Mouse (Mus musculus): ENCODE measurements at regions not wholly inside any gene's neighbourhood (a gene's known extent, or its start where the extent isn't known, plus 50 kb on each side); places are given as distances from the start of the nearest gene placed in this dataset.

- no peaks in the 10 kb centered on the region for H3K27me3 ChIP-seq (replicated peaks)
- no peak overlapping the region for H3K4me2 ChIP-seq (ENCODE audit: insufficient read depth, low read depth, poor library complexity, severe bottlenecking)
- H3K79me2 ChIP-seq (replicated peaks; ENCODE audit: control insufficient read depth, extremely low read depth, insufficient read depth, poor library complexity, severe bottlenecking), result no peaks in the 10 kb centered on the region
- H3K4me3 ChIP-seq (replicated peaks in 1 of 3; ENCODE audit: low read depth in 2 of 3, low read length in 2 of 3, poor library complexity in 1 of 3), result no peak overlapping the region
- peaks cover 95% of the 10 kb centered on the region for H3K9me3 ChIP-seq (replicated peaks; ENCODE audit: low read length)
- no peaks in the 10 kb centered on the region for H3K36me3 ChIP-seq (replicated peaks in 1 of 2; ENCODE audit: control insufficient read depth in 1 of 2, insufficient read depth in 1 of 2, low read length in 1 of 2)
- H3K4me1 ChIP-seq (ENCODE audit: control insufficient read depth in 1 of 2, insufficient read depth in 2 of 2), result no peaks in the 10 kb centered on the region
- no peak for DNase-seq (ENCODE audit: extremely low read depth)
- TF ChIP-seq ETS1 (conservative IDR thresholded peaks at IDR 0.05; ENCODE audit: low read depth, low read length) (no peak), NELFE (IDR thresholded peaks at IDR 0.05; ENCODE audit: low read depth, low read length) (no peak), UBTF (IDR thresholded peaks at IDR 0.05; ENCODE audit: low read depth, low read length) (no peak), RCOR1 (conservative IDR thresholded peaks at IDR 0.05; ENCODE audit: low read depth, low read length) (no peak), TBP (conservative IDR thresholded peaks at IDR 0.05; ENCODE audit: low read depth, low read length) (no peak), MAX (IDR thresholded peaks at IDR 0.05; ENCODE audit: low read length) (no peak), CHD1 (IDR thresholded peaks at IDR 0.05; ENCODE audit: low read depth, low read length) (no peak), EP300 (IDR thresholded peaks at IDR 0.05; ENCODE audit: low read length) (no peak), JUN (IDR thresholded peaks at IDR 0.05; ENCODE audit: insufficient read depth, low read depth, low read length) (no peak), CHD2 (IDR thresholded peaks at IDR 0.05; ENCODE audit: low read length) (no peak), E2F4 (IDR thresholded peaks at IDR 0.05; ENCODE audit: insufficient replicate concordance, low read depth, low read length) (no peak), GABPA (IDR thresholded peaks at IDR 0.05; ENCODE audit: insufficient replicate concordance, low read depth, low read length) (no peak), PAX5 (IDR thresholded peaks at IDR 0.05; ENCODE audit: low read length) (no peak), POLR2AphosphoS2 (IDR thresholded peaks at IDR 0.05; ENCODE audit: low read depth, low read length) (no peak), NRF1 (IDR thresholded peaks at IDR 0.05; ENCODE audit: low read depth, low read length) (no peak), MXI1 (IDR thresholded peaks at IDR 0.05; ENCODE audit: low read depth, low read length) (no peak), ZNF384 (IDR thresholded peaks at IDR 0.05; ENCODE audit: low read depth, low read length) (no peak), CTCF (conservative IDR thresholded peaks at IDR 0.05 in 1 of 2, IDR thresholded peaks at IDR 0.05 in 1 of 2; ENCODE audit: low read depth in 2 of 2, low read length in 2 of 2) (no peak), MEF2A (IDR thresholded peaks at IDR 0.05; ENCODE audit: borderline replicate concordance, low read depth, low read length) (no peak)
- H3K27ac ChIP-seq (ENCODE audit: insufficient read depth, low read depth), result no peak overlapping the region
- H3K9ac ChIP-seq (ENCODE audit: insufficient read depth, low read depth), result no peak overlapping the region
- dilution Hi-C loops (cut with MboI; ENCODE audit: extremely low pct_ligation_motif_present, extremely low pct_unique_long_range_greater_than_20kb, low sequenced_read_pairs), result no loop called here
- in situ Hi-C loops (cut with MboI; ENCODE audit: low pct_ligation_motif_present, low pct_unique_long_range_greater_than_20kb, low sequenced_read_pairs), result no loop called here
Observed at GRCm38 (mm10) chr4:152865894-152866293, 388.2 kb upstream of the Kcnab2 start.

GRCm38 (mm10) chr4:152862818-152863614, 385.3 kb upstream of the Kcnab2 start:
- Histone ChIP-seq H3K36me3 (replicated peaks in 1 of 2; ENCODE audit: control insufficient read depth in 1 of 2, insufficient read depth in 1 of 2, low read length in 1 of 2) (no peaks in the 10 kb centered on the region), H3K4me2 (ENCODE audit: insufficient read depth, low read depth, poor library complexity, severe bottlenecking) (no peak overlapping the region), H3K9ac (ENCODE audit: insufficient read depth, low read depth) (no peak overlapping the region), H3K27me3 (replicated peaks) (no peaks in the 10 kb centered on the region), H3K79me2 (replicated peaks; ENCODE audit: control insufficient read depth, extremely low read depth, insufficient read depth, poor library complexity, severe bottlenecking) (no peaks in the 10 kb centered on the region), H3K27ac (ENCODE audit: insufficient read depth, low read depth) (no peak overlapping the region), H3K4me1 (ENCODE audit: control insufficient read depth in 1 of 2, insufficient read depth in 2 of 2) (no peaks in the 10 kb centered on the region), H3K9me3 (replicated peaks; ENCODE audit: low read length) (peaks cover 95% of the 10 kb centered on the region), H3K4me3 (replicated peaks in 1 of 3; ENCODE audit: low read depth in 2 of 3, low read length in 2 of 3, poor library complexity in 1 of 3) (no peak overlapping the region)
- DNase-seq (ENCODE audit: extremely low read depth), result no peak
- in situ Hi-C loops (cut with MboI; ENCODE audit: low pct_ligation_motif_present, low pct_unique_long_range_greater_than_20kb, low sequenced_read_pairs) (no loop called here), dilution Hi-C loops (cut with MboI; ENCODE audit: extremely low pct_ligation_motif_present, extremely low pct_unique_long_range_greater_than_20kb, low sequenced_read_pairs) (no loop called here)
- TF ChIP-seq SIN3A (IDR thresholded peaks at IDR 0.05; ENCODE audit: low read length) (no peak), UBTF (IDR thresholded peaks at IDR 0.05; ENCODE audit: low read depth, low read length) (no peak), E2F4 (IDR thresholded peaks at IDR 0.05; ENCODE audit: insufficient replicate concordance, low read depth, low read length) (no peak), USF1 (IDR thresholded peaks at IDR 0.05; ENCODE audit: low read depth, low read length) (no peak), EP300 (IDR thresholded peaks at IDR 0.05; ENCODE audit: low read length) (no peak), MAZ (IDR thresholded peaks at IDR 0.05; ENCODE audit: low read depth, low read length) (no peak), ZC3H11A (IDR thresholded peaks at IDR 0.05; ENCODE audit: low read depth, low read length) (no peak), POLR2AphosphoS2 (IDR thresholded peaks at IDR 0.05; ENCODE audit: low read depth, low read length) (no peak), ZNF384 (IDR thresholded peaks at IDR 0.05; ENCODE audit: low read depth, low read length) (no peak), MEF2A (IDR thresholded peaks at IDR 0.05; ENCODE audit: borderline replicate concordance, low read depth, low read length) (no peak), NRF1 (IDR thresholded peaks at IDR 0.05; ENCODE audit: low read depth, low read length) (no peak), MAX (IDR thresholded peaks at IDR 0.05; ENCODE audit: low read length) (no peak)
